Mouse (Mus musculus): Measurements from ENCODE around the gene Ephb1. TPM values are rescaled to one million over a fixed set of nuclear protein-coding genes. Genes with fewer than 3 reads are reported as not detected.

The Ephb1 gene
- polyA plus RNA-seq, 1 experiment from 2014 or later: 0.66 TPM

- Histone ChIP-seq H3K4me2 (no peak overlapping the region), H3K9ac (no peak overlapping the region), H3K27ac (ENCODE audit: poor library complexity, severe bottlenecking) (no peak overlapping the region), H3K27me3 (replicated peaks) (peaks cover 34% of the 10 kb centered on the region), H3K4me3 (no peak overlapping the region), H3K9me3 (replicated peaks) (peaks cover 9% of the 10 kb centered on the region; the same call in 1 of the 2 replicates), H3K4me1 (replicated peaks) (peaks cover 8% of the 10 kb centered on the region), H3K36me3 (no peaks in the 10 kb centered on the region)
- 94% methylated on average over 11 of the region's 11 CpGs for WGBS
- ATAC-seq (ENCODE audit: insufficient number of reproducible peaks, low FRiP score): no peak
Observed at GRCm38 (mm10) chr9:102001633-102002165, 352.8 kb downstream of the Ephb1 start.

GRCm38 (mm10) chr9:101999690-102000089 is 354.8 kb downstream of the Ephb1 start:
- H3K27me3 ChIP-seq (replicated peaks): peaks cover 35% of the 10 kb centered on the region
- no peak overlapping the region for H3K27ac ChIP-seq (ENCODE audit: poor library complexity, severe bottlenecking)
- 71% methylated on average over 4 of the region's 4 CpGs for WGBS
- peaks cover 25% of the 10 kb centered on the region for H3K4me1 ChIP-seq (replicated peaks)
- H3K4me2 ChIP-seq: no peak overlapping the region
- peaks cover 9% of the 10 kb centered on the region; the same call in 1 of the 2 replicates for H3K9me3 ChIP-seq (replicated peaks)
- ATAC-seq (ENCODE audit: insufficient number of reproducible peaks, low FRiP score): no peak
- H3K4me3 ChIP-seq: no peak overlapping the region
- no peaks in the 10 kb centered on the region for H3K36me3 ChIP-seq
- no peak overlapping the region for H3K9ac ChIP-seq

- no peak overlapping the region for H3K27ac ChIP-seq (ENCODE audit: poor library complexity, severe bottlenecking)
- no peak overlapping the region for H3K4me3 ChIP-seq
- H3K4me1 ChIP-seq (replicated peaks): peaks cover 25% of the 10 kb centered on the region
- no peak overlapping the region for H3K9ac ChIP-seq
- no peaks in the 10 kb centered on the region for H3K36me3 ChIP-seq
- ATAC-seq (ENCODE audit: insufficient number of reproducible peaks, low FRiP score): no peak
- H3K27me3 ChIP-seq (replicated peaks): peaks cover 46% of the 10 kb centered on the region
- WGBS: 41% methylated on average over 16 of the region's 16 CpGs
- 0 out of 2 replicates have a peak overlapping the region, but pooled peaks have one; percentile 15 for H3K4me2 ChIP-seq
- H3K9me3 ChIP-seq (replicated peaks): peaks cover 9% of the 10 kb centered on the region; the same call in 1 of the 2 replicates
Observed at GRCm38 (mm10) chr9:101996771-101997500, 357.6 kb downstream of the Ephb1 start.

GRCm38 (mm10) chr9:101996183-101996582 is 358.3 kb downstream of the Ephb1 start:
- Histone ChIP-seq H3K27ac (ENCODE audit: poor library complexity, severe bottlenecking) (no peak overlapping the region), H3K4me2 (0 out of 2 replicates have a peak overlapping the region, but pooled peaks have one; percentile 11), H3K9ac (no peak overlapping the region), H3K4me1 (replicated peaks) (peaks cover 25% of the 10 kb centered on the region), H3K4me3 (no peak overlapping the region), H3K27me3 (replicated peaks) (peaks cover 46% of the 10 kb centered on the region), H3K36me3 (no peaks in the 10 kb centered on the region), H3K9me3 (replicated peaks) (peaks cover 8% of the 10 kb centered on the region; the same call in 1 of the 2 replicates)
- ATAC-seq (ENCODE audit: insufficient number of reproducible peaks, low FRiP score): no peak
- 47% methylated on average over 7 of the region's 7 CpGs for WGBS

- Histone ChIP-seq H3K4me1 (replicated peaks) (peaks cover 25% of the 10 kb centered on the region), H3K27ac (ENCODE audit: poor library complexity, severe bottlenecking) (no peak overlapping the region), H3K27me3 (replicated peaks) (peaks cover 46% of the 10 kb centered on the region), H3K4me2 (peak overlapping the region; percentile 11; the same call in 1 of the 2 replicates), H3K36me3 (no peaks in the 10 kb centered on the region), H3K9me3 (replicated peaks) (peaks cover 2% of the 10 kb centered on the region; the same call in 1 of the 2 replicates), H3K9ac (no peak overlapping the region), H3K4me3 (no peak overlapping the region)
- 3% methylated on average over 10 of the region's 10 CpGs for WGBS
- ATAC-seq (ENCODE audit: insufficient number of reproducible peaks, low FRiP score): no peak; the same call in 1 of the 2 replicates
Observed at GRCm38 (mm10) chr9:101995423-101996156, 358.9 kb downstream of the Ephb1 start.

GRCm38 (mm10) chr9:101994086-101994485 is 360.4 kb downstream of the Ephb1 start:
- H3K4me2 ChIP-seq: no peak overlapping the region
- no peaks in the 10 kb centered on the region; the same call in 1 of the 2 replicates for H3K9me3 ChIP-seq (replicated peaks)
- H3K4me1 ChIP-seq (replicated peaks): peaks cover 25% of the 10 kb centered on the region
- H3K9ac ChIP-seq: no peak overlapping the region
- H3K4me3 ChIP-seq: no peak overlapping the region
- H3K27ac ChIP-seq (ENCODE audit: poor library complexity, severe bottlenecking): no peak overlapping the region
- no peak for ATAC-seq (ENCODE audit: insufficient number of reproducible peaks, low FRiP score)
- WGBS: 82% methylated on average over 2 of the region's 2 CpGs
- no peaks in the 10 kb centered on the region for H3K36me3 ChIP-seq
- H3K27me3 ChIP-seq (replicated peaks): peaks cover 48% of the 10 kb centered on the region

- Histone ChIP-seq H3K4me1 (replicated peaks) (peaks cover 9% of the 10 kb centered on the region), H3K36me3 (no peaks in the 10 kb centered on the region), H3K4me2 (no peak overlapping the region), H3K4me3 (no peak overlapping the region), H3K27me3 (replicated peaks) (peaks cover 48% of the 10 kb centered on the region), H3K9ac (no peak overlapping the region), H3K27ac (ENCODE audit: poor library complexity, severe bottlenecking) (no peak overlapping the region), H3K9me3 (replicated peaks) (no peaks in the 10 kb centered on the region; the same call in 1 of the 2 replicates)
- ATAC-seq (ENCODE audit: insufficient number of reproducible peaks, low FRiP score): no peak
- 77% methylated on average over 12 of the region's 12 CpGs for WGBS
Observed at GRCm38 (mm10) chr9:101990836-101991235, 363.7 kb downstream of the Ephb1 start.

- H3K27ac ChIP-seq (ENCODE audit: poor library complexity, severe bottlenecking): no peak overlapping the region
- no peak overlapping the region for H3K9ac ChIP-seq
- WGBS: 87% methylated on average over 6 of the region's 6 CpGs
- H3K4me2 ChIP-seq: no peak overlapping the region
- no peak for ATAC-seq (ENCODE audit: insufficient number of reproducible peaks, low FRiP score)
- 0 out of 2 replicates have a peak, but pooled peaks cover 3% of the 10 kb centered on the region for H3K4me1 ChIP-seq (replicated peaks)
- no peak overlapping the region for H3K4me3 ChIP-seq
- H3K27me3 ChIP-seq (replicated peaks): peaks cover 48% of the 10 kb centered on the region
- no peaks in the 10 kb centered on the region; the same call in 1 of the 2 replicates for H3K9me3 ChIP-seq (replicated peaks)
- H3K36me3 ChIP-seq: no peaks in the 10 kb centered on the region
Observed at GRCm38 (mm10) chr9:101990032-101990431, 364.5 kb downstream of the Ephb1 start.

GRCm38 (mm10) chr9:101986910-101987309 is 367.6 kb downstream of the Ephb1 start:
- no peak overlapping the region for H3K9ac ChIP-seq
- no peak overlapping the region for H3K27ac ChIP-seq (ENCODE audit: poor library complexity, severe bottlenecking)
- H3K9me3 ChIP-seq (replicated peaks): no peaks in the 10 kb centered on the region; the same call in 1 of the 2 replicates
- no peak overlapping the region for H3K4me2 ChIP-seq
- no peaks in the 10 kb centered on the region for H3K4me1 ChIP-seq (replicated peaks)
- H3K4me3 ChIP-seq: no peak overlapping the region
- ATAC-seq (ENCODE audit: insufficient number of reproducible peaks, low FRiP score): no peak
- H3K36me3 ChIP-seq: no peaks in the 10 kb centered on the region
- H3K27me3 ChIP-seq (replicated peaks): peaks cover 21% of the 10 kb centered on the region; the same call in 1 of the 2 replicates
- WGBS: 63% methylated on average over 2 of the region's 2 CpGs

- no peak for ATAC-seq (ENCODE audit: insufficient number of reproducible peaks, low FRiP score)
- H3K36me3 ChIP-seq: no peaks in the 10 kb centered on the region
- H3K4me2 ChIP-seq: no peak overlapping the region
- H3K27ac ChIP-seq (ENCODE audit: poor library complexity, severe bottlenecking): no peak overlapping the region
- H3K4me1 ChIP-seq (replicated peaks): no peaks in the 10 kb centered on the region
- no peaks in the 10 kb centered on the region for H3K9me3 ChIP-seq (replicated peaks)
- 0 out of 2 replicates have a peak, but pooled peaks cover under 1% of the 10 kb centered on the region for H3K27me3 ChIP-seq (replicated peaks)
- WGBS: 66% methylated on average over 7 of the region's 7 CpGs
- H3K9ac ChIP-seq: no peak overlapping the region
- H3K4me3 ChIP-seq: no peak overlapping the region
Observed at GRCm38 (mm10) chr9:101982378-101982777, 372.1 kb downstream of the Ephb1 start.

- no peaks in the 10 kb centered on the region for H3K27me3 ChIP-seq (replicated peaks)
- no peaks in the 10 kb centered on the region for H3K4me1 ChIP-seq (replicated peaks)
- H3K4me3 ChIP-seq: no peak overlapping the region
- WGBS: 80% methylated on average over 2 of the region's 2 CpGs
- no peak overlapping the region for H3K4me2 ChIP-seq
- no peaks in the 10 kb centered on the region for H3K9me3 ChIP-seq (replicated peaks)
- H3K36me3 ChIP-seq: no peaks in the 10 kb centered on the region
- H3K27ac ChIP-seq (ENCODE audit: poor library complexity, severe bottlenecking): no peak overlapping the region
- ATAC-seq (ENCODE audit: insufficient number of reproducible peaks, low FRiP score): no peak
- no peak overlapping the region for H3K9ac ChIP-seq
Observed at GRCm38 (mm10) chr9:101981161-101981560, 373.3 kb downstream of the Ephb1 start.
